Mouse (Mus musculus): Measurements from ENCODE around the gene Ccr7.

GRCm38 (mm10) chr11:99105981-99106726 lies 48.7 kb downstream of the Ccr7 start:
- no peak for TF ChIP-seq POLR2A (IDR thresholded peaks at IDR 0.05; ENCODE audit: control insufficient read depth, low read depth, low read length)
- TF ChIP-seq CTCF (IDR thresholded peaks at IDR 0.05; ENCODE audit: control insufficient read depth, insufficient read depth, insufficient replicate concordance, low read depth, low read length), result no peak
